Mouse (Mus musculus): ENCODE results near the gene Letmd1. TPM values are rescaled to one million over a fixed set of nuclear protein-coding genes. Genes with fewer than 3 reads are reported as not detected.

Letmd1 gene
- polyA plus RNA-seq, 1 experiment from 2014 or later, result 44.1 TPM

- no peaks in the 10 kb centered on the region for H3K36me3 ChIP-seq
- no peaks in the 10 kb centered on the region for H3K4me1 ChIP-seq
- peaks cover 16% of the 10 kb centered on the region for H3K27me3 ChIP-seq (ENCODE audit: low read depth, poor library complexity, severe bottlenecking)
- 0 out of 2 replicates have a peak, but pooled peaks cover 1% of the 10 kb centered on the region for H3K9me3 ChIP-seq (replicated peaks)
- WGBS, result 85% methylated on average over 11 of the region's 11 CpGs
- DNase-seq (ENCODE audit: low spot score), result no peak
- H3K4me3 ChIP-seq, result no peak overlapping the region
- no peak overlapping the region for H3K27ac ChIP-seq (replicated peaks)
These were observed 38.8 kb upstream of the Letmd1 start for GRCm38 (mm10) chr15:100429959-100430565.

- Histone ChIP-seq H3K4me1 (0 out of 2 replicates have a peak, but pooled peaks cover 3% of the 10 kb centered on the region), H3K36me3 (no peaks in the 10 kb centered on the region), H3K27ac (replicated peaks) (no peak overlapping the region), H3K27me3 (ENCODE audit: low read depth, poor library complexity, severe bottlenecking) (no peaks in the 10 kb centered on the region), H3K9me3 (replicated peaks) (0 out of 2 replicates have a peak, but pooled peaks cover 3% of the 10 kb centered on the region), H3K4me3 (no peak overlapping the region)
- DNase-seq (ENCODE audit: low spot score), result no peak
- 71% methylated on average over 4 of the region's 4 CpGs for WGBS
These were observed 35.6 kb upstream of the Letmd1 start for GRCm38 (mm10) chr15:100433234-100433633.

- no peaks in the 10 kb centered on the region for H3K36me3 ChIP-seq
- H3K4me3 ChIP-seq, result no peak overlapping the region
- H3K9me3 ChIP-seq (replicated peaks), result 0 out of 2 replicates have a peak, but pooled peaks cover 3% of the 10 kb centered on the region
- WGBS, result 87% methylated on average over 4 of the region's 4 CpGs
- H3K27ac ChIP-seq (replicated peaks), result no peak overlapping the region
- H3K4me1 ChIP-seq, result 0 out of 2 replicates have a peak, but pooled peaks cover 3% of the 10 kb centered on the region
- H3K27me3 ChIP-seq (ENCODE audit: low read depth, poor library complexity, severe bottlenecking), result no peaks in the 10 kb centered on the region
- DNase-seq (ENCODE audit: low spot score), result no peak
These were observed 32.7 kb upstream of the Letmd1 start for GRCm38 (mm10) chr15:100436112-100436511.

DNA sequence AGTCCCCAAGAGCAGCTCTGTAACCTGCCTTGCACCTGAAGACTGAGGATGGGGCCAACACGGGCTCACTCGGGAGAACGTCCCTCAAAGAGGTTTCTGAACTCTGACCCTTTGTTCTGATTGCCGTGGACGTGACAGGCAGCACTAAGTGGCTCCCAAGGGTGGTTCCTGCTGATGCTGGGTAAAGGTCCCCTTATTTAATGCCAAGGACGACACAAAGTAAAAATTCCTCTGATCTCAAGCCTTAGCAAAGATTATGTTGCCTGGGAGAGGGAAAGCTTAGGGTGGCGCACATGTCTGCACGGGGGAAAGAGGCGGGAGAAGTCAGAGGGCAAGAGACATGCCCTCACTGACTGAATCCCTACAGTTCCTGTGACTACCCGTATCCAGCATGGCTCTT, 32.3 kb upstream of the Letmd1 start:
- Histone ChIP-seq H3K4me3 (no peak overlapping the region), H3K4me1 (0 out of 2 replicates have a peak, but pooled peaks cover 3% of the 10 kb centered on the region), H3K27me3 (ENCODE audit: low read depth, poor library complexity, severe bottlenecking) (no peaks in the 10 kb centered on the region), H3K9me3 (replicated peaks) (0 out of 2 replicates have a peak, but pooled peaks cover 3% of the 10 kb centered on the region), H3K27ac (replicated peaks) (no peak overlapping the region), H3K36me3 (no peaks in the 10 kb centered on the region)
- no peak for DNase-seq (ENCODE audit: low spot score)
- WGBS, result 68% methylated on average over 10 of the region's 10 CpGs

GRCm38 (mm10) chr15:100443126-100443922, 25.5 kb upstream of the Letmd1 start:
- Histone ChIP-seq H3K27ac (replicated peaks) (peak overlapping the region; percentile 76), H3K9me3 (replicated peaks) (no peaks in the 10 kb centered on the region), H3K4me3 (peak overlapping the region; percentile 58), H3K36me3 (no peaks in the 10 kb centered on the region), H3K27me3 (ENCODE audit: low read depth, poor library complexity, severe bottlenecking) (no peaks in the 10 kb centered on the region), H3K4me1 (peaks cover 13% of the 10 kb centered on the region)
- 8% methylated on average over 22 of the region's 31 CpGs for WGBS
- DNase-seq (ENCODE audit: low spot score), result peak; percentile 86

DNA sequence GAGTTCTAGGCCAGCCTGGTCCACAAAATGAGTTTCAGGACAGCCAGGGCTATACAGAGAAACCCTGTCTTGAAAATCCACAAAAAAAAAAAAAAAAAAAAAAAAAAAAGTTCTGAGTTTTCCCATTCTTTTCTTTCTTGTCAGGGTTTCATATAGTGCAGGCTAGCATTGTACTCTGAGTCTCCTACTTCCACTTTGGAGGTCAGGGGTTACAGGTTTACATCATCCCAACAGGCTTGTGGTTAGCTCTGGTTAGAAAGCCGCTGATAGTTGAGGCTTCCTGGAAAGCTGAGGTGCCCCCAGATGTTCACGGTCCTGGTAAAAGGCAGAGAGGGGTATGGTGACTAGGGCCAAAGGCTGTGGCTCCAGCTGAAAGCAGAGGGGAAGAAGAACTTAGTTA, 21.9 kb upstream of the Letmd1 start:
- Histone ChIP-seq H3K4me1 (peaks cover 13% of the 10 kb centered on the region), H3K4me3 (no peak overlapping the region), H3K9me3 (replicated peaks) (no peaks in the 10 kb centered on the region), H3K36me3 (no peaks in the 10 kb centered on the region), H3K27ac (replicated peaks) (no peak overlapping the region), H3K27me3 (ENCODE audit: low read depth, poor library complexity, severe bottlenecking) (no peaks in the 10 kb centered on the region)
- DNase-seq (ENCODE audit: low spot score), result no peak
- WGBS, result 84% methylated on average over 2 of the region's 2 CpGs

DNA sequence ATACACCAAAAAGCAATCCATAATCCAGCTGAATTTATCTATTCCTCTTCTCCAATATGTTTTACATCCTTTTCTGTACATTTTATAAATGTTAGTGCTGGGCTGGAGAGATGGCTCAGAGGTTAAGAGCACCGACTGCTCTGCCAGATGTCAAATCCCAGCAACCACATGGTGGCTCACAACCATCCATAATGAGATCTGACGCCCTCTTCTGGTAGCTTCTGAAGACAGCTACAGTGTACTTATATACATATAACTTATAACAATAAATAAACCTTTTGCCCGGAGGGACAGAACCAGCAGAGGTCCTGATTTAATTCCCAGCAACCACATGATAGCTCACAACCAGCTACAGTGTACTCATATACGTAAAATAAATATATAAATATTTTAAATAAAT, 20.3 kb upstream of the Letmd1 start:
- Histone ChIP-seq H3K4me3 (no peak overlapping the region), H3K36me3 (no peaks in the 10 kb centered on the region), H3K27ac (replicated peaks) (no peak overlapping the region), H3K9me3 (replicated peaks) (no peaks in the 10 kb centered on the region), H3K4me1 (peaks cover 8% of the 10 kb centered on the region), H3K27me3 (ENCODE audit: low read depth, poor library complexity, severe bottlenecking) (no peaks in the 10 kb centered on the region)
- WGBS, result 72% methylated on average over 4 of the region's 4 CpGs
- no peak for DNase-seq (ENCODE audit: low spot score)

- H3K36me3 ChIP-seq, result no peaks in the 10 kb centered on the region
- no peaks in the 10 kb centered on the region for H3K9me3 ChIP-seq (replicated peaks)
- H3K27ac ChIP-seq (replicated peaks), result no peak overlapping the region
- H3K4me1 ChIP-seq, result no peaks in the 10 kb centered on the region
- 91% methylated on average over 3 of the region's 3 CpGs for WGBS
- H3K27me3 ChIP-seq (ENCODE audit: low read depth, poor library complexity, severe bottlenecking), result no peaks in the 10 kb centered on the region
- H3K4me3 ChIP-seq, result no peak overlapping the region
- DNase-seq (ENCODE audit: low spot score), result no peak
These were observed 19.3 kb upstream of the Letmd1 start for GRCm38 (mm10) chr15:100449495-100449894.

- Histone ChIP-seq H3K9me3 (replicated peaks) (no peaks in the 10 kb centered on the region), H3K36me3 (no peaks in the 10 kb centered on the region), H3K4me1 (no peaks in the 10 kb centered on the region; the same call in 1 of the 2 replicates), H3K27me3 (ENCODE audit: low read depth, poor library complexity, severe bottlenecking) (no peaks in the 10 kb centered on the region), H3K4me3 (no peak overlapping the region), H3K27ac (replicated peaks) (no peak overlapping the region)
- DNase-seq (ENCODE audit: low spot score), result no peak
- WGBS, result 82% methylated on average over 16 of the region's 16 CpGs
These were observed 17.6 kb upstream of the Letmd1 start for GRCm38 (mm10) chr15:100451245-100451644.

DNA sequence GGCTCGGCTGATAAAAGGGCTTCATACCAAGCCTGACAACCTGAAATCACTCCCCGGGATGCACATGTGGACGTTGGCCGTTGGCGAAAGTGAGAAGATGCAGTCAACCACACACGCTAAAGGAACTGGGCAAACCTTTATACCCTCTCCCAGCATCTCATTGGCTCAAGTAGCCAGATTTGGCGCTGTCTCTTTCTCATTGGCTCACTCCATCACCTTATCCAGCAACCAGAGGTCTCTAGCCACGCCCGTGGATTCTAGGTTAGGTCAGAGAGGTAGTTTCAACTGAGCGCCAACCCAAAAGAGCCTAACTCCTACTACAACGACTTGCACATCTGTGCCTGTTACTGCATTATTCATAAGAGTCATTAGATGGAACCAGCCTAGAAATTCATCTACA, 16.3 kb upstream of the Letmd1 start:
- no peak for DNase-seq (ENCODE audit: low spot score)
- Histone ChIP-seq H3K27ac (replicated peaks) (no peak overlapping the region), H3K9me3 (replicated peaks) (no peaks in the 10 kb centered on the region), H3K4me1 (peaks cover 5% of the 10 kb centered on the region), H3K36me3 (no peaks in the 10 kb centered on the region), H3K4me3 (no peak overlapping the region), H3K27me3 (ENCODE audit: low read depth, poor library complexity, severe bottlenecking) (no peaks in the 10 kb centered on the region)
- WGBS, result 85% methylated on average over 11 of the region's 11 CpGs

- Histone ChIP-seq H3K27me3 (ENCODE audit: low read depth, poor library complexity, severe bottlenecking) (peaks cover 22% of the 10 kb centered on the region), H3K27ac (replicated peaks) (no peak overlapping the region), H3K4me1 (peaks cover 11% of the 10 kb centered on the region), H3K36me3 (no peaks in the 10 kb centered on the region), H3K9me3 (replicated peaks) (no peaks in the 10 kb centered on the region), H3K4me3 (no peak overlapping the region)
- 66% methylated on average over 7 of the region's 7 CpGs for WGBS
- DNase-seq (ENCODE audit: low spot score), result no peak
These were observed 12.3 kb upstream of the Letmd1 start for GRCm38 (mm10) chr15:100456356-100456991.

DNA sequence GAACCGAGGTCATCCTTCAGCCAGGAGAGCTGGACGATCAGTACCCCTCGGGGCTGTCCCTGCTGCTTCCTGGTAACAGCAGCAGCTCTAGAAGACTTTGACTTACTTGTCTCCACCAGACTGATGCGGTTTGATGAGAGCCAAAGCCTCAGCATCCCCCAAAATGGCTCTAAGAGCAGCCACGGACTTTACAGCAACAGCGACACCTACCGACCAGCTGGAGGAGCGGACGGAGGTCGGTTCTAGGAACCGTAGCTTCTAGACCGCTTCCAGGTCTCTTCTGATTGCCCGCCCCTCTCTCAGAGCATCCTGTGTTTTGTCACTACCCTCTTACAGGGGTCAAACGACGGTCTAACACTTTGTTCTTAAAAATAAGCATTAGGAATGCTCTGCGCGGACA, 11.5 kb upstream of the Letmd1 start:
- no peak overlapping the region for H3K27ac ChIP-seq (replicated peaks)
- 11% methylated on average over 17 of the region's 17 CpGs for WGBS
- H3K4me3 ChIP-seq, result no peak overlapping the region
- peaks cover 22% of the 10 kb centered on the region for H3K27me3 ChIP-seq (ENCODE audit: low read depth, poor library complexity, severe bottlenecking)
- DNase-seq (ENCODE audit: low spot score), result peak; percentile 79
- no peaks in the 10 kb centered on the region for H3K36me3 ChIP-seq
- H3K9me3 ChIP-seq (replicated peaks), result no peaks in the 10 kb centered on the region
- H3K4me1 ChIP-seq, result peaks cover 11% of the 10 kb centered on the region

GRCm38 (mm10) chr15:100458055-100458454, 10.8 kb upstream of the Letmd1 start:
- peak; percentile 51 for DNase-seq (ENCODE audit: low spot score)
- WGBS, result 49% methylated on average over 10 of the region's 10 CpGs

More at GRCm38 (mm10) chr15:100458055-100458454, 10.8 kb upstream of the Letmd1 start:
- Histone ChIP-seq H3K27me3 (ENCODE audit: low read depth, poor library complexity, severe bottlenecking) (peaks cover 27% of the 10 kb centered on the region), H3K9me3 (replicated peaks) (no peaks in the 10 kb centered on the region), H3K27ac (replicated peaks) (no peak overlapping the region), H3K4me3 (no peak overlapping the region), H3K36me3 (no peaks in the 10 kb centered on the region), H3K4me1 (peaks cover 11% of the 10 kb centered on the region)

All from midbrain, embryonic 10.5 days (tissue).